Mouse (Mus musculus): ENCODE results near the gene Daam1. TPM values are rescaled to one million over a fixed set of nuclear protein-coding genes. Genes with fewer than 3 reads are reported as not detected.

The Daam1 gene
- polyA plus RNA-seq, 2 experiments, result 10.7 to 11.8 TPM

DNA sequence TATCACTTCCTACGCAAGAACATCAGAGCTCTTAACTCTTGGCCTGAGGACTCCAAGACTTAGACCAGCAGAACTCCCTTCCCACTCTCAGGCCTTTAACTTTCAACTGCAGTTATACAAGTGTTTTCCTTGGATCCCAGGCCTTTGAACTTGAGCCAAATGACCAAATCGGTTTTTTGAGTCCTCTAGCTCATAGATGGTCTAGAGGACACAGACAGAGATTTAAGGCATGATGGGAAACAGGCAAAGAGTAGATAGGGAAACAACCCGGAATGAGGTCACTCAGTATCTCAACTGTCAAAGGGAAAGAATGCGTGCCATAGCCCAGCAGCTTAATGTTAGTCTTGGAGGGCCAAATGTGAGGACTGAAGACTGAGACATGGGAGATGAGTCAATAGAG is 42.1 kb upstream of the Daam1 start:
- 80% methylated on average over 4 of the region's 4 CpGs for WGBS
- no peaks in the 10 kb centered on the region for H3K27me3 ChIP-seq (ENCODE audit: control insufficient read depth, insufficient read depth, low read length)
- H3K36me3 ChIP-seq (ENCODE audit: control insufficient read depth, insufficient read depth, low read length), result no peaks in the 10 kb centered on the region
- no peak overlapping the region for H3K9ac ChIP-seq (ENCODE audit: low read depth, low read length, severe bottlenecking)
- DNase-seq (ENCODE audit: low spot score) (no peak), ATAC-seq (ENCODE audit: low FRiP score, low read depth) (no peak)
- no peak for TF ChIP-seq POLR2A (IDR thresholded peaks at IDR 0.05; ENCODE audit: borderline replicate concordance, extremely low read depth, insufficient read depth, insufficient read length)
- H3K4me3 ChIP-seq (replicated peaks; ENCODE audit: low read length), result no peak overlapping the region
- no peaks in the 10 kb centered on the region for H3K4me1 ChIP-seq (ENCODE audit: control insufficient read depth, insufficient read depth, low read length)
- no peak overlapping the region for H3K4me2 ChIP-seq (replicated peaks; ENCODE audit: low read depth, low read length, severe bottlenecking)
- H3K27ac ChIP-seq (replicated peaks; ENCODE audit: low read depth, low read length), result no peak overlapping the region
- no peaks in the 10 kb centered on the region for H3K9me3 ChIP-seq (ENCODE audit: control insufficient read depth, low read length)

DNA sequence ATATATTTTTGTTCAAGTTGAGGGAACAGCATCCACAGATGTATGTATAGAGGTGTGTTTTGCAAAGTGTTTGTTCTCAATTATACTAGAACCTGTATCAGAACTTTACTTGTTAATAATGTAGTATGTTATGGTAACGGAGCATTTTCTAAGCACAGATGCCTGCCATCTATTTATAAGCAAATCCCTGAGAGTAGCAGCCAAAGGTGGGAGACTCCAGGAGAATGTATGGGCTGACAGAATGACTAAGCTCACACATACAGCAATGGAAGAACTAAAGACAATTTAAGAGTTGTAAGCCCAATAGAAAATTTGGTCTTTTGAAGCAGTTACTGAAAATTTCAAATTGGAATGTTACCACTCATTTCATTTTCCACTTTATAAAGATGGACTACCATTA is 40.3 kb upstream of the Daam1 start:
- DNase-seq (ENCODE audit: low spot score) (no peak), ATAC-seq (ENCODE audit: low FRiP score, low read depth) (no peak)
- 86% methylated on average over 1 of the region's 1 CpGs for WGBS
- Histone ChIP-seq H3K27ac (replicated peaks; ENCODE audit: low read depth, low read length) (no peak overlapping the region), H3K4me2 (replicated peaks; ENCODE audit: low read depth, low read length, severe bottlenecking) (no peak overlapping the region), H3K9me3 (ENCODE audit: control insufficient read depth, low read length) (no peaks in the 10 kb centered on the region), H3K27me3 (ENCODE audit: control insufficient read depth, insufficient read depth, low read length) (no peaks in the 10 kb centered on the region), H3K36me3 (ENCODE audit: control insufficient read depth, insufficient read depth, low read length) (no peaks in the 10 kb centered on the region), H3K9ac (ENCODE audit: low read depth, low read length, severe bottlenecking) (no peak overlapping the region), H3K4me3 (replicated peaks; ENCODE audit: low read length) (no peak overlapping the region), H3K4me1 (ENCODE audit: control insufficient read depth, insufficient read depth, low read length) (no peaks in the 10 kb centered on the region)
- TF ChIP-seq POLR2A (IDR thresholded peaks at IDR 0.05; ENCODE audit: borderline replicate concordance, extremely low read depth, insufficient read depth, insufficient read length), result no peak

DNA sequence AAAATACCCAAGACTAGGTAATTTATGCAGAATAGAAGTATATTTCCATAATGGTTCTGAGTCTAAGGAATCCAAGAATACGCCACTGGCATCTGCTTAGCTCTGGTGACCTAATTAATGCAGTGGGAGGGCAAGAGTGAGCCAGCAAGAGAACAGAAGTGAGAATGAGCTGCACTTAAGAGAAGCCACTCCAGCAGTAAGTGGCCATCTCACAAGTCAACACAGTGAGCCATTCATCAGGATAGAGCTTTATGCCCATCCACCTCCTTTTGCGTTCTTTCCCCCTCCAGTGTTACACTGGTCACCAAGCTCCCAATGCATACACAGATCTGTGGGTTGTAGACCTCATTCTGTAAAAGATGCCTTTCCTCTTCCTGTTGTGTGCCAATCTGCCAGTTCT is 37.8 kb upstream of the Daam1 start:
- no peak overlapping the region for H3K9ac ChIP-seq (ENCODE audit: low read depth, low read length, severe bottlenecking)
- no peaks in the 10 kb centered on the region for H3K9me3 ChIP-seq (ENCODE audit: control insufficient read depth, low read length)
- peaks cover 9% of the 10 kb centered on the region for H3K4me1 ChIP-seq (ENCODE audit: control insufficient read depth, insufficient read depth, low read length)
- H3K4me3 ChIP-seq (replicated peaks; ENCODE audit: low read length), result no peak overlapping the region
- no peaks in the 10 kb centered on the region for H3K36me3 ChIP-seq (ENCODE audit: control insufficient read depth, insufficient read depth, low read length)
- no peaks in the 10 kb centered on the region for H3K27me3 ChIP-seq (ENCODE audit: control insufficient read depth, insufficient read depth, low read length)
- no peak overlapping the region for H3K27ac ChIP-seq (replicated peaks; ENCODE audit: low read depth, low read length)
- WGBS, result 93% methylated on average over 2 of the region's 2 CpGs
- H3K4me2 ChIP-seq (replicated peaks; ENCODE audit: low read depth, low read length, severe bottlenecking), result no peak overlapping the region
- ATAC-seq (ENCODE audit: low FRiP score, low read depth), result no peak
- TF ChIP-seq POLR2A (IDR thresholded peaks at IDR 0.05; ENCODE audit: borderline replicate concordance, extremely low read depth, insufficient read depth, insufficient read length), result no peak
- no peak for DNase-seq (ENCODE audit: low spot score)

DNA sequence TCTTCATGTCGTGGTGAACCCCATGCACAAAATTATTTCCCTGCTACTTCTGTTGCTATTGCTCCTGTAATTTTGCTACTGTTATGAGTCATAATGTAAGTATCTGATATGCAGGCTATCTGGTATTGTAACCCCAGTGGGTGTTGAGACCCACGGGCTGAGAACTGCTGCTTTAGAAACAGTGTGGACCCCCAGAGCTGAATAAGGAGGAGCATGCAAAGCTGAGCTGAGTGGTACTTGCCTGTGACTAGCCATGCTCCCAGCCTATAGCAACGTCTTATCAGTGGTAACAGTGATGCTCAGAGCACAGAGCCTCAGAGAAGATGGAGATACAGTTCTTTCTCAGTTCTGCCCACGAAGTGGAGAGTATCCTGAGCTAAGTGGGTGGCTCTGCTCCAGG is 35.3 kb upstream of the Daam1 start:
- H3K4me1 ChIP-seq (ENCODE audit: control insufficient read depth, insufficient read depth, low read length), result peaks cover 9% of the 10 kb centered on the region
- TF ChIP-seq POLR2A (IDR thresholded peaks at IDR 0.05; ENCODE audit: borderline replicate concordance, extremely low read depth, insufficient read depth, insufficient read length), result no peak
- H3K9ac ChIP-seq (ENCODE audit: low read depth, low read length, severe bottlenecking), result no peak overlapping the region
- H3K36me3 ChIP-seq (ENCODE audit: control insufficient read depth, insufficient read depth, low read length), result no peaks in the 10 kb centered on the region
- DNase-seq (ENCODE audit: low spot score), result no peak
- no peaks in the 10 kb centered on the region for H3K27me3 ChIP-seq (ENCODE audit: control insufficient read depth, insufficient read depth, low read length)
- ATAC-seq (ENCODE audit: low FRiP score, low read depth), result no peak
- H3K4me3 ChIP-seq (replicated peaks; ENCODE audit: low read length), result no peak overlapping the region
- no peaks in the 10 kb centered on the region for H3K9me3 ChIP-seq (ENCODE audit: control insufficient read depth, low read length)
- H3K4me2 ChIP-seq (replicated peaks; ENCODE audit: low read depth, low read length, severe bottlenecking), result no peak overlapping the region
- no peak overlapping the region for H3K27ac ChIP-seq (replicated peaks; ENCODE audit: low read depth, low read length)
- WGBS, result 43% methylated on average over 4 of the region's 4 CpGs

DNA sequence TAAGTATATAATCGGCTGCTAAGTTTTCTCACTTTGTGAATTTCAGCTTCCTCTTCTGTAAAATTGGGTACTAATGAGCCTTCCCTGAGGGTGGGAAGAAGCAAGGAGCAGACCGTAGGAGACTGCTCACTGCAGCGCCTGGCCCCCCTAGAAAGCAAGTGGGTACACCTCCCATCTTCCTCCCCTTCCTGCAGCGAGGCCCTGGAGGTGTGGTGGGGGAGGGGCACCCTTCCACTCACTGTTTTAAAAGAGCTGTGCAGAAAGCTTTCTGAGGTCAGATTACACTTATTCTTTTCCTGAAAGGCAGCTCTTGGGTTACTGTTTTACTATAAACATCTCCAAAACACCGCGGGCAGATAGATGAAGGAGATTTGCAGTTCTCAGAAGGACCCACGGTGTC is 34.4 kb upstream of the Daam1 start:
- H3K36me3 ChIP-seq (ENCODE audit: control insufficient read depth, insufficient read depth, low read length), result no peaks in the 10 kb centered on the region
- H3K4me1 ChIP-seq (ENCODE audit: control insufficient read depth, insufficient read depth, low read length), result peaks cover 12% of the 10 kb centered on the region
- DNase-seq (ENCODE audit: low spot score) (peak; percentile 45), ATAC-seq (ENCODE audit: low FRiP score, low read depth) (no peak)
- H3K4me3 ChIP-seq (replicated peaks; ENCODE audit: low read length), result no peak overlapping the region
- H3K4me2 ChIP-seq (replicated peaks; ENCODE audit: low read depth, low read length, severe bottlenecking), result peak overlapping the region; percentile 27
- H3K9ac ChIP-seq (ENCODE audit: low read depth, low read length, severe bottlenecking), result no peak overlapping the region
- no peaks in the 10 kb centered on the region for H3K9me3 ChIP-seq (ENCODE audit: control insufficient read depth, low read length)
- WGBS, result 3% methylated on average over 7 of the region's 7 CpGs
- H3K27ac ChIP-seq (replicated peaks; ENCODE audit: low read depth, low read length), result no peak overlapping the region
- no peak for TF ChIP-seq POLR2A (IDR thresholded peaks at IDR 0.05; ENCODE audit: borderline replicate concordance, extremely low read depth, insufficient read depth, insufficient read length)
- no peaks in the 10 kb centered on the region for H3K27me3 ChIP-seq (ENCODE audit: control insufficient read depth, insufficient read depth, low read length)

DNA sequence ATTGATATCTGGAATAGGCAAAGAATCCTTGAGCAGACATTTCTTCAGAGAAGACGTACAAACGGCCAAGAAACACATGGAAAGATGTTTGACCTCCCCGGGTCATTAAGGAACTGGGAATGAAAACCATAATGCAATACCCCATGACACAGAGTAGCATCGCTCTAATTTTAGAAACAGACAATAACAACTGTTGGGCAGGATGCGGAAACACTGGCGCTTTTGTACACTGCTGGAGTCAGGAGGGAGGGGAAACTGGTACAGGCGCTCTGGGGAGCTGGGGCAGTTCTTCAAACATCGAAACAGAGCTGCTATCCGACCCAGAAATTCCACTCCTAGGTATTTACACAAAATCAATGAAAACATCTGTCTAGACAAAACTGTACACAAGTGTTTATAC is 23.6 kb upstream of the Daam1 start:
- H3K27ac ChIP-seq (replicated peaks; ENCODE audit: low read depth, low read length), result no peak overlapping the region
- H3K4me2 ChIP-seq (replicated peaks; ENCODE audit: low read depth, low read length, severe bottlenecking), result no peak overlapping the region
- no peaks in the 10 kb centered on the region for H3K27me3 ChIP-seq (ENCODE audit: control insufficient read depth, insufficient read depth, low read length)
- DNase-seq (ENCODE audit: low spot score) (no peak), ATAC-seq (ENCODE audit: low FRiP score, low read depth) (no peak)
- 78% methylated on average over 9 of the region's 9 CpGs for WGBS
- H3K9ac ChIP-seq (ENCODE audit: low read depth, low read length, severe bottlenecking), result no peak overlapping the region
- TF ChIP-seq POLR2A (IDR thresholded peaks at IDR 0.05; ENCODE audit: borderline replicate concordance, extremely low read depth, insufficient read depth, insufficient read length), result no peak
- H3K4me3 ChIP-seq (replicated peaks; ENCODE audit: low read length), result no peak overlapping the region
- H3K4me1 ChIP-seq (ENCODE audit: control insufficient read depth, insufficient read depth, low read length), result no peaks in the 10 kb centered on the region
- H3K36me3 ChIP-seq (ENCODE audit: control insufficient read depth, insufficient read depth, low read length), result no peaks in the 10 kb centered on the region
- no peaks in the 10 kb centered on the region for H3K9me3 ChIP-seq (ENCODE audit: control insufficient read depth, low read length)

All from limb, embryonic 14.5 days (tissue).